Mouse (Mus musculus) heart, adult 18-20 months (tissue): ENCODE data around the gene Anks3. TPM values are rescaled to one million over a fixed set of nuclear protein-coding genes. Genes with fewer than 3 reads are reported as not detected.

ENCODE experiments used
- DNase-seq, 2 experiments: peaks; one replicate each; pipeline ENCODE4 v3.0.0; 2021 to 2022; ENCODE audit warnings: mixed read lengths in 1 of 2
- total RNA-seq, 2 experiments: library from RNA; stranded (reverse); gene quantifications; 2 replicates each; pipeline ENCODE4 v1.2.3; 2021

The Anks3 gene
- total RNA-seq, 2 experiments from 2014 or later = 11.3 to 14.7 TPM

GRCm38 (mm10) chr16:4932429-4932828, 31.6 kb downstream of the Anks3 start:
- DNase-seq = peak in 1 of 2 experiments; percentile 36

GRCm38 (mm10) chr16:4928474-4928873, 35.5 kb downstream of the Anks3 start:
- no peak for DNase-seq

GRCm38 (mm10) chr16:4927967-4928366, 36.0 kb downstream of the Anks3 start:
- no peak for DNase-seq

- DNase-seq = no peak
Observed at GRCm38 (mm10) chr16:4923996-4924395, 40.0 kb downstream of the Anks3 start.

GRCm38 (mm10) chr16:4922481-4922880, 41.5 kb downstream of the Anks3 start:
- no peak for DNase-seq

GRCm38 (mm10) chr16:4920556-4920955, 43.4 kb downstream of the Anks3 start:
- DNase-seq = peak in 1 of 2 experiments; percentile 57

DNA sequence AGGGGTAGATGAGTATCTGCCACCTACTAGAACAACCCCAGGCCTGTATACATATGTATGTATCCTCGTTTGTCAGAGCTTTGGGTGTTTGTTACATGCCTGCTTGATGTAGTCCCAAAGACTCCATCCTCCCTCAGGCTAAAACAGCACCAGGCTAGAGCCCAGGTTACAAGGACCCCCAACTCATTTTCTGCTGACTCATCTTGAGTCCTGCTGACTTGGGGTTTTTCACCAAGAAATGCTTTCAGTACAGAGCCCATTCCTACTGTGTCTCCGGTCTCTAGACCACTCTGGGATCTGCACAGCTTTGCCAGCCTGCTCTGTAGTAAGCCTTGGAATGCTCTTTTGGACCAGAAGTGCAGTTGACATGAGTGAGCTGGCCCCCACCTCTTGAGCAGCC, 47.4 kb downstream of the Anks3 start:
- DNase-seq = no peak

DNA sequence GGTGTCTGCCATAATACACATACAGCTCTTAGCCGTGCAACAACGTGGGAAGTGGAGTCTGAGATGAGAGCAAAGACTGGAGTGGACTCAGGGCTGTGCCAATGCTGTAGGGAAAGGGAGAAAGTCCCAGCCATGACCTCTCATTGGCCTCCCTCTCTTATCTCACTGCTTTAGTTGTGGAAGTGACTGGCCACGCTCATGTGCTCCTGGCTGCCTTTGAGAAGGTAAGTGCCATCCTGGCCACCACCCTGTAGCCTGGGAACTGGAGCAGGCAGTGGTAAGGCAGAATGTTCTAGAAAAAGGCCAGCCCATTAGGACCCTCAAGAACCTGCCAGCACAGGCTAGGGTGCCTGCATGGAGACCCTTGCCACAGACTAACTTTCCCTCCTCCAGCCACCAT, 48.1 kb downstream of the Anks3 start:
- peak in 1 of 2 experiments; percentile 49 for DNase-seq

DNA sequence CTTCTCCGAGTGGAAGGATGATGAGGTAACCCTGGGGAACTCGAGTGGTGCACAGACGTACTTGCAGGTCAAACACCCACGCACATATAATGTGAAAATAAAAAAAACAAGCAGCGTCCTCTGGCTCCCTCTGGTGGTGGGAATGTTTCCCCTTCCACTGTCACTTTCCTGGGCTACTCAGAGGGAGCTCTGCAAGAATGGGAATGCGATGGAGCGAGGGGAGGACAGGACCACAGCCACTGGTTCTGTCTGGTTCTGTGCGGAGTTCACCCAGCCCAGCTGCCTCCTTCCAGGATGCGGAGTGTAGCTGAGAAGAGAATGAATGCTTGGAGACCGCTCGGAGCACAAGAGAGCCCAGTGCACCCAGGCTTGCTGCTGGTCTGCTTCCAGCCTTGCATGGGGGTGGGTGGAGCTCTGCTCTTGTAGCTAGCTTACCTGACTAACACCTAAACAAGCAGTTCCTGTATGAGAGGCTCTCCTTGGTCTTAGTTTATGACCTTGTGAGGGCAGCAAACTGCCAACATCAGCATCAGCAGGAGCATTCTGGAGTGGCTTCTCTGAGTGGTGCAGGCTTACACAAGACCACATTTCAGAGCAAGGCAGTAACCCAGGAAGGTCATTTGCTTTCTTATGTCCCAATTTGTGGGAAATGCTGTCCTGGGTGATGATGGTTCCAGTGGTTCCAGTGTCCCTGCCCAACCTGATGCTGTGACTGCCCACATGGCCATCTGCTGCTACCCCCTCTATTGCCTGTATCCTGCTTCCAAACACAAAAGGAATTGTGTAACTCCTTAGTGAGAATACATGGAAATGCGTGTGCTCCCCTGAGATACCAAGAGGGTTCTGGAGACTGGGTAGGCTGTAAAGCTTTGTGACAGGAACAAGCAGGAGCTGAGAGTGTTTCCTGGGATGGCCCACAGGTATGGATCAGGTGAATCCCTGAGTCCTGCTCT, 49.9 kb downstream of the Anks3 start:
- peak; percentile 84 to 96 for DNase-seq

DNA sequence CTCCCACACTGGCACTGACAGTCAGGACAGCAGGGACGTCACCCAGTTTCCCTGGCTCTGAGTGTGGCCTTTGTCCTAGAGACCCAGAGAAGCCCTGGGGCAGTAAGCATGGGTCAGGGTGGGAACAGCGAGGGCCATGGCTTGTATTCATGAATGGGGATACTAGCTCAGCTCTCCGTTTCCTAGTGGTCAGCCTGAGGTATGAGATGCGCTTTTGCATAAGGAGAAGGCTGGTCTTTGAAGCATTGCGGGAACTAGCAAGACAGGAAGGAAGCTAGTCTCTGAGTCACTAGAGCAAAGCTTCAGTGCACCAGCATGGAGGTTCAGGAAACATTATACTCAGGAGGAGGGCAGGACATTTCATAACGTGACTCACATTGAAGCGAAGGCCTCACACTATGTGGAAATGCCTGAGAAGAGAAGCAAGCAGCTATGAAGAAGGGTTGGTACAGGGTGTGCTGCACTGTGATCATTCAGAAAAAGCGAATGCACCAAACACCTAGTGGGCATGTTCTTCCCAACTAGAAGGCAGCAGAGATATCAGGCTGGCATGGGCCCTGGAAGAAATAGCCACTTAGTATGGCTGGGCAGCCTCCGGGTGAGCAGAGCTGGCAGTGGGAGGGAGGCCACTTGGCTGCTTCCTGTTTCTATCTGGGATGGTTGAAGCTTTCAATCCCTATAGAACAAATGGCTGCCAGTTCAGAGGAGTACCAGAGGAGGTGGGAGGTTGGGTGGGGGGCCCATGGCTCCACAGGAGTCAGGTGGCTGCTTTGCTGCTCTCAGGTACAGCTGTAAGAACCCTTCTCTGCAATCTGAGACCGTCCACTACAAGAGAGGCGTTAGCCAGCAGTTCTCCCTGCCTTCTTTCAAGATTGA, 50.9 kb downstream of the Anks3 start:
- peak; percentile 50 to 52 for DNase-seq

DNA sequence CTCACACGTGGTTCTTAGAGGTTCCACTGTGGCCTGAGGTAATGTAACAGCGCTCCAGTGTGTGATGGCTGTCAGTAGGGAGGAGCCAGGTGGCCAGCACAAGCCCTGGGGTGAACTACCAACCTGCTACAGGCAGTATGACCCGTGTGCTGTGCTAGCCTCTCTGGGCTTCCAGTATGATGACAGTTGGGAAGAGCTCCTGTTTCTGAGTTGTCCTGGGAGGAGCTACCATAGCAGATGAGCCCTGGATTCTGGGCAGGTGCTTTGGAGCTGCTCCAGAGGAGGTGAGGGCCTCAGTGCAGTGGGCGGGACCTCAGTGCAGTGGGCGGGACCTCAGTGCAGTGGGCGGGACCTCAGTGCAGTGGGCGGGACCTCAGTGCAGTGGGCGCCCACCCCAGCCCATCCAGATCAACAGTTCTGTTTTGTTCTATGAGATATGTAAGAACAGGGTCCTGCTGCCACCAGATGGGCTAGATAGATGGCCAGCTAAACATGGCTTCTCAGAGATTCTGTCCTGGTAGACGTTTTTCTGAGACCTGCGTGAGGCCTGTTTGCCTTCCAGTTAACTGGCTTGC, 51.8 kb downstream of the Anks3 start:
- no peak for DNase-seq

- no peak for DNase-seq
Observed at GRCm38 (mm10) chr16:4910758-4911157, 53.2 kb downstream of the Anks3 start.

- DNase-seq = no peak
Observed at GRCm38 (mm10) chr16:4909745-4910144, 54.3 kb downstream of the Anks3 start.

GRCm38 (mm10) chr16:4907972-4908371, 56.0 kb downstream of the Anks3 start:
- no peak for DNase-seq

GRCm38 (mm10) chr16:4907386-4907785, 56.6 kb downstream of the Anks3 start:
- no peak for DNase-seq

DNA sequence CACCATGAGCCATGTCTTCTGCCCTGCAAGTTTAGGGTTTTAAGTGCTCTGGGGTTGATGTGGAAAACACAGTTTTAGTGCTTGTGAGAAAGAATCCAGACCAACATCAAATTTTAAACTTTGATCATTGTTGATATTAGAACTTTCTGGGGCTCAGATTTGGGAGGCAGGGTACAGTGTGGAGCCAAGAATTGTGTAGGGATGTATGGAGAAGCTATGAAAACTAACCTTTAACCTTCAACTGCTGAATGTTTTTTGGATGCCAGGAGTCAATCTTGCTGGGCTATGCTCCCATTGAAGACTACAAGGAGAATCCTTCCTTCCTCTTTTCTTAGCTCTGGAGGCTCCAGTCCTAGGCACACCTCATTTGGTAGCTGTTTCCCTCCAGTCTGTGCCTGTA, 57.4 kb downstream of the Anks3 start:
- DNase-seq = no peak

DNA sequence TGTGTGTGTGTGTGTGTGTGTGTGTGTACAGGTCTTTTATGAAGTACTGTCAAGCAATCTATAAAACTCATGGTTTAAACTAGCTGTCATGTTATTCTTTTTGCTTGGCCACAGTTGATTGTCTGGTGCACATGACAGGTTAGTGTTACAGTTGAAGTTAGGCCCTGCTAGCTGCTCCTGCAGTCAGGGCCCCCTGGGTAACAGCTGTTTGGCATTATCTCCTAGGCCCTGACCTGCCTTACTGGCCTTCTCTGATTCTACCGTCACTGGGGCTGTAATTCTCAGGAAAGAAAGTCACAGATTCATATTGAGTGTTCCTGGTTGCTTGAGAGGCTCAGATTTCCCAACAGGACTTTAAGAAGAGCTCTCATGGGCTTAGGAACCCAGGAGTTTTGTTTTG, 58.4 kb downstream of the Anks3 start:
- DNase-seq = no peak

- no peak for DNase-seq
Observed at GRCm38 (mm10) chr16:4904878-4905277, 59.1 kb downstream of the Anks3 start.

- DNase-seq = no peak
Observed at GRCm38 (mm10) chr16:4903491-4904102, 60.4 kb downstream of the Anks3 start.

GRCm38 (mm10) chr16:4902390-4902789, 61.6 kb downstream of the Anks3 start:
- no peak for DNase-seq

DNA sequence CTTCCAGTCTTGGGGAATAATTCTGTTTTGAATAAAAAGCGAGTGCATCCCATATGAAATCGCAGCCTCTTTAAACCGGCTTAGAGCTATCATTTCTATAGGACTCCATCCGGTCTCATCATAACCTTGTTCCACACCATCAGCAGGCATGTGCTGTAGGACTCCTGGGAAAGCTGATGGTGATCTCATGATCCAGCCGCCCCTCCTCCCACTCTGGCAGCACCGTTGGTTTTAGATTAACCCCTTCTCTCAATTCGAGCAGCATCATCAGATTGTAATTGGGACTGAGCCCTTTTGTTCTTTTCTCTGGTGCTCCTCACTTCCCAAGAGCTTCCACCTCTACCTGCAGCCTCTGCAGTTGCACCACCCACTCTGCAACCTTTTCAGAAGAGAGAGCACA, 62.8 kb downstream of the Anks3 start:
- DNase-seq = no peak

DNA sequence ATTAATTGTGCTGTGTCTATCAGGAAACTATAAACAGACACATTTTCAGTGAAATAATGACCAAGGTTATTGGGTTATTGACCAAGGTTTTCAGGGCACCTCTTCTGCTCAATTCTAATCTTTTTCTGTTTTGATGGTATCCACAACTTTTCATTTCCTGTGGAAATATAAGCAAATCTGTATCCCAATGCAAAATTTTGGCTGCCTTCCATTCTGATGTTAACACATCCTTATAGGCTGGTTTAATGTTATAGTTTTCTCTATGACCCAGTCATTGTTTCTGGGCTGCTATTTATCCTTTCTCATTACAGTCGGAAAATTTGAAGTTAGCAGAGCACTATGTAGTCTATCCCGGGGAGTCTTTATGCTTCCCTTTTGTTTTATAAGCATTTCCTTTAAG, 64.3 kb downstream of the Anks3 start:
- no peak for DNase-seq
